Mouse (Mus musculus): ENCODE measurements around the gene Gosr2.
A peak's percentile ranks its signal among the peaks of the same experiment; 100 is the strongest.

Gene Gosr2

GRCm38 (mm10) chr11:103697565-103698176 lies at the start of gene Gosr2:
Gosr2 (minus strand) TSS chr11:103697898.
- DNase-seq (ENCODE audit: low read depth, low spot score), result peak; percentile 92

GRCm38 (mm10) chr11:103735046-103735781 lies 37.5 kb upstream of the Gosr2 start:
- no peak for DNase-seq (ENCODE audit: low read depth, low spot score)

GRCm38 (mm10) chr11:103734411-103735045 lies 36.8 kb upstream of the Gosr2 start:
- no peak for DNase-seq (ENCODE audit: low read depth, low spot score)

- no peak for DNase-seq (ENCODE audit: low read depth, low spot score)
These were observed 36.3 kb upstream of the Gosr2 start for GRCm38 (mm10) chr11:103733961-103734360.

GRCm38 (mm10) chr11:103733069-103733468 lies 35.4 kb upstream of the Gosr2 start:
- DNase-seq (ENCODE audit: low read depth, low spot score), result no peak

- no peak for DNase-seq (ENCODE audit: low read depth, low spot score)
These were observed 34.6 kb upstream of the Gosr2 start for GRCm38 (mm10) chr11:103732306-103732705.

- DNase-seq (ENCODE audit: low read depth, low spot score), result no peak
These were observed 33.9 kb upstream of the Gosr2 start for GRCm38 (mm10) chr11:103731594-103731993.

- no peak for DNase-seq (ENCODE audit: low read depth, low spot score)
These were observed 31.7 kb upstream of the Gosr2 start for GRCm38 (mm10) chr11:103729282-103729985.

GRCm38 (mm10) chr11:103724331-103724771 lies 26.7 kb upstream of the Gosr2 start:
- no peak for DNase-seq (ENCODE audit: low read depth, low spot score)

- no peak for DNase-seq (ENCODE audit: low read depth, low spot score)
These were observed 24.4 kb upstream of the Gosr2 start for GRCm38 (mm10) chr11:103722040-103722481.

GRCm38 (mm10) chr11:103721468-103722039 lies 23.9 kb upstream of the Gosr2 start:
- no peak for DNase-seq (ENCODE audit: low read depth, low spot score)

- DNase-seq (ENCODE audit: low read depth, low spot score), result no peak
These were observed 21.7 kb upstream of the Gosr2 start for GRCm38 (mm10) chr11:103719436-103719835.

- no peak for DNase-seq (ENCODE audit: low read depth, low spot score)
These were observed 19.3 kb upstream of the Gosr2 start for GRCm38 (mm10) chr11:103716971-103717370.

GRCm38 (mm10) chr11:103714074-103714473 lies 16.4 kb upstream of the Gosr2 start:
- DNase-seq (ENCODE audit: low read depth, low spot score), result no peak

- peak; percentile 46 for DNase-seq (ENCODE audit: low read depth, low spot score)
These were observed 14.3 kb upstream of the Gosr2 start for GRCm38 (mm10) chr11:103711851-103712587.

- no peak for DNase-seq (ENCODE audit: low read depth, low spot score)
These were observed 12.3 kb upstream of the Gosr2 start for GRCm38 (mm10) chr11:103709982-103710381.

GRCm38 (mm10) chr11:103707005-103707404 lies 9.3 kb upstream of the Gosr2 start:
- DNase-seq (ENCODE audit: low read depth, low spot score), result no peak

GRCm38 (mm10) chr11:103698226-103698625 lies 528 bp upstream of the Gosr2 start:
- no peak for DNase-seq (ENCODE audit: low read depth, low spot score)

GRCm38 (mm10) chr11:103696851-103697564 lies 690 bp downstream of the Gosr2 start:
- DNase-seq (ENCODE audit: low read depth, low spot score), result peak; percentile 46

- DNase-seq (ENCODE audit: low read depth, low spot score), result no peak
These were observed 4.5 kb downstream of the Gosr2 start for GRCm38 (mm10) chr11:103693241-103693640.

Measured in forelimb bud, embryonic 11.5 days (tissue).